Mouse (Mus musculus): ENCODE data around the gene Ndufaf2. TPM values are rescaled to one million over a fixed set of nuclear protein-coding genes. Genes with fewer than 3 reads are reported as not detected.

Gene Ndufaf2
- polyA plus RNA-seq, 1 experiment from 2014 or later: 43.1 TPM

DNA sequence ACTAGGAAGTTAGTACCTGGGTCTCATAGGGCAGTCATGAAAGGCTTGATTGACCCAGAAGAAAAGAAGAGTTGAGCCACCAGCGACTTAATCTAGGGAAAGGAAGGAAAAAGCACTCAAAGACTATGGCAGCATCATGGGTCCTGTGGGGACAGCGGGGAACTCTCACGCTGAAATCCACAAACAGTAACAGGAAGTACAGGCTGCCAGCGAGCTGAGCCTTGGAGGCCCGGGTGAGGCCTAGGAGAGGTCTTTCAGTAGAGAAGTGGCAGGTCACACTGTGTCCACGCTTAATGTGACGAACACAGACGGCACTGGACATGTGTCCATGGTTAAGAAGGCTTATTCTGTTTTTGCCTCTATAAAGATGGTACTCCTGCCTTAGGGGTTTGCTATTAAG, 21.2 kb upstream of the Ndufaf2 start:
- ChIA-PET CTCF (interaction anchor here (1.6 kb wide), 1 partner anchor 12 kb away, joined by 6 read pairs; no protein-coding TSS in a partner anchor), POLR2A (interaction anchor here (0.6 kb wide), 1 partner anchor 8 kb away, joined by 5 read pairs; no protein-coding TSS in a partner anchor)
- no peaks in the 10 kb centered on the region for H3K27me3 ChIP-seq
- no peak for TF ChIP-seq CTCF (IDR thresholded peaks at IDR 0.05)
- DNase-seq (ENCODE audit: low read depth, low spot score) (no peak), ATAC-seq (no peak)
- in situ Hi-C loops (cut with MboI; ENCODE audit: low pct_unique_long_range_greater_than_20kb): no loop called here

- no peaks in the 10 kb centered on the region for H3K27me3 ChIP-seq
- CTCF ChIA-PET: interaction anchor here (1.8 kb wide), 1 partner anchor 20 kb away, joined by 4 read pairs; no protein-coding TSS in a partner anchor
- no peak for DNase-seq (ENCODE audit: low read depth, low spot score)
- in situ Hi-C loops (cut with MboI; ENCODE audit: low pct_unique_long_range_greater_than_20kb): no loop called here
- POLR2A ChIA-PET: no interaction called here
- no peak for TF ChIP-seq CTCF (IDR thresholded peaks at IDR 0.05)
- no peak for ATAC-seq
Observed at GRCm38 (mm10) chr13:108170511-108170910, 12.1 kb upstream of the Ndufaf2 start.

DNA sequence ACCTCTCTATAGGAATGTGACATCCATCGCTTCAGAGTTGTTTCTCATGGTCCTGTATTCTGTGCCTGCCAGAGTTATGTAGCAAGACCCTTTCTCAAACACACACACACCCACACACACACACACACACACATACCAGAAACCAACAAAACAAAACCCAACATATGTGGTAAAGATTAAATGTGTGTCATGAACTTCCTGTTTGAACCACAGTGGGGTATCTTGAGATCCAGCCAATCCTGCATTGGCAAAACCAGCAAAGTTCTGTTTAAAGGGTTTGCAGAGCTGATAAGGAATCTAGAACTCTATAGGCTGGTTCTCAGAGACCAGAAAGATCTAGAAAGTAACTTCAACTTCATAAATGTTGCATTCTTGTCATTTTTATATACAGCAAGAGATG, 11.6 kb upstream of the Ndufaf2 start:
- ChIA-PET CTCF (no interaction called here), POLR2A (no interaction called here)
- DNase-seq (ENCODE audit: low read depth, low spot score) (no peak), ATAC-seq (no peak)
- no peak for TF ChIP-seq CTCF (IDR thresholded peaks at IDR 0.05)
- no peaks in the 10 kb centered on the region for H3K27me3 ChIP-seq
- in situ Hi-C loops (cut with MboI; ENCODE audit: low pct_unique_long_range_greater_than_20kb): no loop called here

- ChIA-PET POLR2A (no interaction called here), CTCF (interaction anchor here (1.5 to 2.4 kb wide), 2 partner anchors 13 to 32 kb away, joined by 3 to 5 read pairs; no protein-coding TSS in a partner anchor)
- H3K27me3 ChIP-seq: no peaks in the 10 kb centered on the region
- no peak for ATAC-seq
- no peak for DNase-seq (ENCODE audit: low read depth, low spot score)
- in situ Hi-C loops (cut with MboI; ENCODE audit: low pct_unique_long_range_greater_than_20kb): loop anchor here (10.0 kb wide), 1 partner anchor 1050 kb away; no protein-coding TSS in a partner anchor
- TF ChIP-seq CTCF (IDR thresholded peaks at IDR 0.05): no peak
Observed at GRCm38 (mm10) chr13:108164621-108165020, 6.2 kb upstream of the Ndufaf2 start.

DNA sequence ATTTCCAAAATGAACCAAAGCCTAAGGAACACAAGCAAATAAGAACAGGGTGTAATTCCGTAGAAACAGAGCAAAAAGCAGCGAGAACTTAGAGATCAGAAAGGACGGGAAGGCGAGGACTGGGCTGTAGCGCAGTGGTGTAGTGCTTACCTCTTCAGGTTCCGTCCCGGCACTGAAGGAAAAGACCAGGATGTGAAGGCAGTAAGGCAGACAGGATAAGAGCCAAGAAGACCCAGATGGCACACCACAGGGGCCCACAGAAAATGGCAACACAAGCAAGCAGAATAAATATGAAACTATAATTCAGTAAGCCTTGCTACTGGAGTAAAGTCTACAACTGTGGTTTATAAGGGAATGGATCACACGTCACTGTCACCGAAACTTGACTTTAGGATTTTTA, 5.5 kb upstream of the Ndufaf2 start:
- in situ Hi-C loops (cut with MboI; ENCODE audit: low pct_unique_long_range_greater_than_20kb): loop anchor here (10.0 kb wide), 1 partner anchor 1051 kb away; no protein-coding TSS in a partner anchor
- no peak for TF ChIP-seq CTCF (IDR thresholded peaks at IDR 0.05)
- no peaks in the 10 kb centered on the region for H3K27me3 ChIP-seq
- POLR2A ChIA-PET: no interaction called here
- ATAC-seq (no peak), DNase-seq (ENCODE audit: low read depth, low spot score) (no peak)
- CTCF ChIA-PET: interaction anchor here (1.4 to 2.4 kb wide), 2 partner anchors 12 kb away, joined by 3 to 5 read pairs; no protein-coding TSS in a partner anchor

- in situ Hi-C loops (cut with MboI; ENCODE audit: low pct_unique_long_range_greater_than_20kb): loop anchor here (5.0 to 10.0 kb wide), 3 partner anchors 265 to 1055 kb away; no protein-coding TSS in a partner anchor
- peak; percentile 47 for TF ChIP-seq CTCF (IDR thresholded peaks at IDR 0.05)
- ChIA-PET CTCF (interaction anchor here (0.7 to 2.1 kb wide), 6 partner anchors 9 to 173 kb away, joined by 3 to 6 read pairs (median 4); no protein-coding TSS in a partner anchor), POLR2A (no interaction called here)
- H3K27me3 ChIP-seq: no peaks in the 10 kb centered on the region
- DNase-seq (ENCODE audit: low read depth, low spot score): no peak
- ATAC-seq: no peak
Observed at GRCm38 (mm10) chr13:108159963-108160362, 1.5 kb upstream of the Ndufaf2 start.

GRCm38 (mm10) chr13:108159241-108159575, 785 bp upstream of the Ndufaf2 start:
- in situ Hi-C loops (cut with MboI; ENCODE audit: low pct_unique_long_range_greater_than_20kb): loop anchor here (5.0 to 10.0 kb wide), 2 partner anchors 264 to 832 kb away; no protein-coding TSS in a partner anchor
- DNase-seq (ENCODE audit: low read depth, low spot score) (no peak), ATAC-seq (no peak)
- ChIA-PET POLR2A (no interaction called here), CTCF (interaction anchor here (1.3 to 2.1 kb wide), 2 partner anchors 16 to 37 kb away, joined by 4 to 6 read pairs; no protein-coding TSS in a partner anchor)
- no peaks in the 10 kb centered on the region for H3K27me3 ChIP-seq
- no peak for TF ChIP-seq CTCF (IDR thresholded peaks at IDR 0.05)

DNA sequence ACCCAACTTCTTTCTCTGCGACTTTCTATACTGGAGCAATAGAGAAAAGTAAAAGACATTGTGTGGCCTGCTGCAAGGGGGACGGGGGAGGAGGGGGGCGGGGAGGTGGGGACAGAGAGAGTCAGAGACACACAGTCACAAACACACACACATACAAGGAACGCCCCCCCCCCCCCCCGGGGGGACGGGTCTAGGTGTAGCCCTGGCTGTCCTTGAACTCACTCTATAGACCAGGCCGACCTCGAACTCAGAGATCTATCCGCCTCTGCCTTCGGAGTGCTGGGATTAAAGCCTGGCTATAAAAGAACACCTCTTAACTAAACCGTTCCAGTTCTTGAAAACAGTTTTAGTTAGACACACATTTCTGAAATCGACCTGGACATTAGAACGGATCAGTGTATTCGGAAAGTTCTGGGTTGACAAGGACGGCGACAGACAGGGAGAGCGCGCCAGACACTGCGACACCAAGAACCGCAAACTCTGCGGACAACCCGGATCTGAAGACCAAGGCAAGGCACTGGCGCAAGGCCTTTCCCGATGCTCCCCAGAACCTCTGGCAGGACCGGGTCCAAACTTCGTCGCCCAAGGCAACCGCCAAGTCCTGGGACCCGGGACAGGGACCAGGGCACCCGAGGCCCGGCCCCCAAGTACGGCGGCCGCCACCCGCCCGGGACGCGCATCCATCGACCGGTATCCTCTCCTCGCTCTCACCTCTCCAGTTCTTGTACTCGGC, 525 bp downstream of the Ndufaf2 start:
- ATAC-seq (peak; percentile 64), DNase-seq (ENCODE audit: low read depth, low spot score) (no peak)
- POLR2A ChIA-PET: no interaction called here
- CTCF ChIA-PET: interaction anchor here (2.1 kb wide), 1 partner anchor 17 kb away, joined by 6 read pairs; no protein-coding TSS in a partner anchor
- TF ChIP-seq CTCF (IDR thresholded peaks at IDR 0.05): no peak
- in situ Hi-C loops (cut with MboI; ENCODE audit: low pct_unique_long_range_greater_than_20kb): loop anchor here (5.0 to 10.0 kb wide), 2 partner anchors 263 to 831 kb away; no protein-coding TSS in a partner anchor
- no peaks in the 10 kb centered on the region for H3K27me3 ChIP-seq

- TF ChIP-seq CTCF (IDR thresholded peaks at IDR 0.05): no peak
- POLR2A ChIA-PET: no interaction called here
Observed at GRCm38 (mm10) chr13:108157156-108157555, 1.3 kb downstream of the Ndufaf2 start.

GRCm38 (mm10) chr13:108152650-108153372, 5.6 kb downstream of the Ndufaf2 start:
- in situ Hi-C loops (cut with MboI; ENCODE audit: low pct_unique_long_range_greater_than_20kb): loop anchor here (10.0 kb wide), 1 partner anchor 258 kb away; no protein-coding TSS in a partner anchor
- CTCF ChIA-PET: interaction anchor here (1.1 to 6.1 kb wide), 9 partner anchors 9 to 827 kb away, joined by 3 to 59 read pairs (median 5); no protein-coding TSS in a partner anchor
- no peaks in the 10 kb centered on the region for H3K27me3 ChIP-seq
- no peak for DNase-seq (ENCODE audit: low read depth, low spot score)
- TF ChIP-seq CTCF (IDR thresholded peaks at IDR 0.05): peak; percentile 65
- ATAC-seq: no peak
- POLR2A ChIA-PET: interaction anchor here (0.6 kb wide), 1 partner anchor 12 kb away, joined by 3 read pairs; no protein-coding TSS in a partner anchor

More at GRCm38 (mm10) chr13:108157156-108157555, 1.3 kb downstream of the Ndufaf2 start:
- ATAC-seq (no peak), DNase-seq (ENCODE audit: low read depth, low spot score) (no peak)
- in situ Hi-C loops (cut with MboI; ENCODE audit: low pct_unique_long_range_greater_than_20kb): loop anchor here (5.0 to 10.0 kb wide), 2 partner anchors 262 to 830 kb away; no protein-coding TSS in a partner anchor
- CTCF ChIA-PET: no interaction called here
- no peaks in the 10 kb centered on the region for H3K27me3 ChIP-seq
